Mouse (Mus musculus) MEL (cell line): ENCODE measurements around the gene Lhfpl2.

Experiments used
- CTCF ChIP-seq, 3 experiments: IDR thresholded peaks in 2 of 3; conservative IDR thresholded peaks in 1 of 3; 2 replicates each; pipeline ENCODE4 v1.5.1; 2011 to 2012; ENCODE audit warnings: low read length in 3 of 3, low read depth in 2 of 3, mild to moderate bottlenecking in 2 of 3, improper control_type of control experiment in 1 of 3, inconsistent platforms in 1 of 3, mixed read lengths in 1 of 3, moderate library complexity in 1 of 3; ENCODE audit not compliant: control insufficient read depth in 1 of 3, insufficient read depth in 1 of 3, poor library complexity in 1 of 3, severe bottlenecking in 1 of 3
- E2F4 ChIP-seq: IDR thresholded peaks from 2 replicates; pipeline ENCODE4 v1.6.1; 2011; ENCODE audit warnings: low read depth, low read length, improper control_type of control experiment, borderline replicate concordance
- ELF1 ChIP-seq: IDR thresholded peaks from 2 replicates; pipeline ENCODE4 v1.6.1; 2014; ENCODE audit warnings: low read depth, mild to moderate bottlenecking, inconsistent platforms, low read length, improper control_type of control experiment, moderate library complexity
- MYB ChIP-seq: IDR thresholded peaks from 2 replicates; pipeline ENCODE4 v1.6.1; 2011; ENCODE audit warnings: mild to moderate bottlenecking, low read depth, low read length, improper control_type of control experiment
- NELFE ChIP-seq: IDR thresholded peaks from 2 replicates; pipeline ENCODE4 v1.6.1; 2011; ENCODE audit warnings: low read depth, low read length, improper control_type of control experiment
- POLR2AphosphoS5 ChIP-seq: IDR thresholded peaks from 2 replicates; pipeline ENCODE4 v1.6.1; 2012; ENCODE audit warnings: low read depth, borderline replicate concordance, mild to moderate bottlenecking, inconsistent platforms, low read length, moderate library complexity, mixed read lengths
- SIN3A ChIP-seq: IDR thresholded peaks from 2 replicates; pipeline ENCODE4 v1.6.1; 2012; ENCODE audit warnings: low read length, improper control_type of control experiment, inconsistent platforms
- USF1 ChIP-seq: IDR thresholded peaks from 2 replicates; pipeline ENCODE4 v1.6.1; 2014; ENCODE audit warnings: low read depth, mild to moderate bottlenecking, inconsistent platforms, low read length, improper control_type of control experiment, moderate library complexity
- ZC3H11A ChIP-seq: IDR thresholded peaks from 2 replicates; pipeline ENCODE4 v1.6.1; 2012; ENCODE audit warnings: low read depth, mild to moderate bottlenecking, inconsistent platforms, low read length, improper control_type of control experiment

DNA sequence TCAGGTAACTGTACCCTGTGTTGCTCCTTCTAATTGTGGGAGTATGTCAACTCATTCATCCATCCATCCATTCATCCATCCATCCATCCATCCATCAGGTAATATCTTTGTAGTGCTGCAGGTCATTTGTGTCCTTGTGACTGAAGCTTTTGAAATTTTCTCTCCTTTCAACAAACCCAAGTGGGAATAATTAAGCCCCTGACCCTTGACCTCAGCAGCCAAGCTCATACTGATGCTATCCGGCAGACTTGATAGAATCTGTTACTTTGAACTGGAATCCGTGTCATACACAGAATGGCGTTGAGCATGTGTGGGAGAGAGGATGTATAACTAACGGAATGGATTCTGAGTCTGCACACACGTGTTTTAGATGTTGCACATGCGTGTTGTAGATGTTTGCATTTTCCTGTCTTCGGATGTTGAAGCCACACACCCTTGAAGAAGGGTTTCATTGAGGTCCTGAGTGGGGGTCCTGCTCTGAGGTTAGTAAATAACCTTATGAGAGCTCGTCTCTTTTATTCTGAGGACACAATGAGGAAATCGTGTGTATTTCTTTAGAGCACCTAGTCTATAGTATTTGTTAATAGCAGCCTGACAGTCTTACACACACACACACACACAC, 3.8 kb downstream of the Lhfpl2 start:
- TF ChIP-seq MYB (no peak), CTCF (IDR thresholded peaks at IDR 0.05 in 2 of 3, conservative IDR thresholded peaks at IDR 0.05 in 1 of 3; ENCODE audit: control insufficient read depth in 1 of 3, insufficient read depth in 1 of 3, low read depth in 2 of 3, low read length in 3 of 3, poor library complexity in 1 of 3, severe bottlenecking in 1 of 3) (no peak), ZC3H11A (no peak), SIN3A (no peak), E2F4 (no peak), USF1 (no peak), POLR2AphosphoS5 (no peak), ELF1 (no peak), NELFE (no peak)
